Mouse (Mus musculus) embryonic facial prominence, embryonic 11.5 days (tissue): ENCODE measurements at regions not wholly inside any gene's neighbourhood (a gene's known extent, or its start where the extent isn't known, plus 50 kb on each side); places are given as distances from the start of the nearest gene placed in this dataset.

ENCODE experiments used
- ATAC-seq: fragments of 200-750 bp; cut with Nextera tagmentation; replicated peaks from 2 replicates; pipeline ENCODE4 v1.8.0; 2017; ENCODE audit warnings: low read depth; ENCODE audit not compliant: insufficient number of reproducible peaks, low FRiP score, low TSS enrichment
- DNase-seq: peaks from one replicate; pipeline ENCODE4 v3.0.0-alpha.2; 2015; ENCODE audit warnings: low spot score
- H3K27ac ChIP-seq: fragments of 300-500 bp; sonication (generic); replicated peaks from 2 replicates; pipeline ENCODE4 v1.5.1; 2014; ENCODE audit warnings: mild to moderate bottlenecking, low read depth, low read length, control low read depth
- H3K27me3 ChIP-seq: fragments of 300-500 bp; sonication (generic); 2 replicates; pipeline ENCODE4 v1.6.1; 2014; ENCODE audit warnings: mild to moderate bottlenecking, low read length, moderate library complexity, mixed read lengths; ENCODE audit not compliant: control insufficient read depth, insufficient read depth
- H3K36me3 ChIP-seq: fragments of 300-500 bp; sonication (generic); replicated peaks from 2 replicates; pipeline ENCODE4 v1.6.1; 2014; ENCODE audit warnings: low read depth, mild to moderate bottlenecking, low read length, moderate library complexity, mixed read lengths; ENCODE audit not compliant: control insufficient read depth, insufficient read depth
- H3K4me1 ChIP-seq: fragments of 300-500 bp; sonication (generic); 2 replicates; pipeline ENCODE4 v1.6.1; 2014; ENCODE audit warnings: low read length, mixed read lengths; ENCODE audit not compliant: control insufficient read depth, insufficient read depth
- H3K4me2 ChIP-seq: fragments of 300-500 bp; sonication (generic); 2 replicates; pipeline ENCODE4 v1.6.1; 2014; ENCODE audit warnings: low read depth, mild to moderate bottlenecking, control low read depth, low read length, moderate library complexity
- H3K4me3 ChIP-seq: fragments of 300-500 bp; sonication (generic); 2 replicates; pipeline ENCODE4 v1.5.1; 2014; ENCODE audit warnings: low read depth, low read length, control low read depth
- H3K9ac ChIP-seq: fragments of 300-500 bp; sonication (generic); replicated peaks from 2 replicates; pipeline ENCODE4 v1.6.1; 2014; ENCODE audit warnings: mild to moderate bottlenecking, control low read depth, low read length
- H3K9me3 ChIP-seq: fragments of 300-500 bp; sonication (generic); replicated peaks from 2 replicates; pipeline ENCODE4 v1.6.1; 2016; ENCODE audit warnings: mild to moderate bottlenecking, low read length, inconsistent platforms, mixed read lengths; ENCODE audit not compliant: control insufficient read depth
- WGBS: fragments of 180-500 bp; shearing (Covaris S2); extraction: QIAGEN DNeasy Blood & Tissue Kit; methylation state at CpG from one replicate; pipeline ENCODE4 v1.1.7; 2014; 5-methylcytosine and 5-hydroxymethylcytosine counted together

DNA sequence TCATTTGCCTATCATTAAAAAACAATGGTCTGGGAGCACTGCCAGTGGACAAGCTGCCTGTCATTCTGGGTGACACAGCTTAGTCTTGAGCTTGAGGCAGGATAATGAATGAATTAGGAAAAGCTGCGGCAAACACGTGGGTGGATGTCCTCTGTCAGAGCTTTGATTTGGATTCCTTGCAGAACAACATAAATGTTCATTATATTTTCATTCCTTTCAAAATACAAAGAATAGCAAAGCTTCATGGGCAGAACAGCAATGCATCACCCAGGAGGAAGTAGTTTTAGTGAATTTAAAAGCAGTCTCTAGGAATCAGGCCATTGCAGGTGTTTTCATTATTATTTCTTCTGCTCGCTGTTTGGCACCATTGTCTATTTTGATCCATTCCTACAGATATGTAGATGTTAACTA, 324.3 kb upstream of the Lrrc7 start:
- Histone ChIP-seq H3K4me1 (no peaks in the 10 kb centered on the region), H3K27ac (no peak overlapping the region), H3K9me3 (no peaks in the 10 kb centered on the region), H3K4me3 (no peak overlapping the region), H3K36me3 (no peaks in the 10 kb centered on the region), H3K9ac (no peak overlapping the region), H3K27me3 (no peaks in the 10 kb centered on the region), H3K4me2 (no peak overlapping the region)
- ATAC-seq, result no peak
- no peak for DNase-seq
- WGBS, result 64% methylated on average over 3 of the region's 3 CpGs
